Mouse (Mus musculus) embryonic stem cell, embryonic (primary cell): ENCODE measurements around the gene Slc29a1.
"Not testable (repeated sequence)": the region's sequence is repeated elsewhere in the genome, so short reads cannot be mapped to it uniquely, and the experiment has no call there.

Source experiments
- CTCF ChIA-PET, 4 experiments: fragments of 300-600 bp in 2 of 4; fragments of 350-600 bp in 2 of 4; sonication (Branson Sonifier 250); formaldehyde crosslinking; loops; one replicate each; lab custom pipeline; 2022; ENCODE audit warnings: inconsistent platforms in 2 of 4; lab: Charles Lee
- POLR2A ChIA-PET, 4 experiments: fragments of 300-600 bp in 2 of 4; fragments of 350-600 bp in 2 of 4; sonication (Branson Sonifier 250); formaldehyde crosslinking; loops; one replicate each; lab custom pipeline; 2022; ENCODE audit warnings: antibody characterized with exemption in 4 of 4, inconsistent platforms in 1 of 4; lab: Charles Lee

Slc29a1 gene

GRCm38 (mm10) chr17:45599446-45600242 lies at the start of gene Slc29a1:
Slc29a1 (minus strand) TSS chr17:45599606.
- ChIA-PET POLR2A (interaction anchor here (0.5 to 18.1 kb wide), 32 partner anchors 9 to 167 kb away, joined by 3 to 578 read pairs (median 6); partner anchors contain the start of genes Hsp90ab1 (in 3 of the 4), Cdc5l (in 2 of the 4), 1600014C23Rik (in 1 of the 4) and Spats1 (in 1 of the 4)), CTCF (interaction anchor here (0.5 to 3.8 kb wide), 18 partner anchors 8 to 137 kb away, joined by 3 to 35 read pairs (median 4); partner anchors contain the start of gene Aars2 (in 2 of the 4))

- CTCF ChIA-PET, result interaction anchor here in 3 of 4 experiments (0.6 to 4.0 kb wide), 6 partner anchors 11 to 183 kb away, joined by 3 to 75 read pairs (median 22); no protein-coding TSS in a partner anchor
- POLR2A ChIA-PET, result interaction anchor here in 2 of 4 experiments (1.0 to 2.9 kb wide), 5 partner anchors 12 to 70 kb away, joined by 4 to 26 read pairs (median 14); partner anchors contain the start of gene Hsp90ab1 (in 1 of the 2)
Observed at GRCm38 (mm10) chr17:45644185-45644584, 44.8 kb upstream of the Slc29a1 start.

- POLR2A ChIA-PET, result interaction anchor here (0.5 to 2.9 kb wide), 43 partner anchors 8 to 167 kb away, joined by 3 to 26 read pairs (median 4); partner anchors contain the start of genes Hsp90ab1 (in 2 of the 4), Aars2 (in 1 of the 4), Nfkbie (in 1 of the 4) and Slc35b2 (in 1 of the 4)
- CTCF ChIA-PET, result interaction anchor here (0.5 to 4.0 kb wide), 83 partner anchors 8 to 1276 kb away, joined by 3 to 75 read pairs (median 4); partner anchors contain the start of genes Slc35b2 (in 2 of the 4), Aars2 (in 1 of the 4), Capn11 (in 1 of the 4) and Mrpl14 (in 1 of the 4)
Observed at GRCm38 (mm10) chr17:45642701-45643100, 43.3 kb upstream of the Slc29a1 start.

- ChIA-PET POLR2A (interaction anchor here (0.5 to 2.9 kb wide), 42 partner anchors 8 to 971 kb away, joined by 3 to 26 read pairs (median 4); partner anchors contain the start of genes Hsp90ab1 (in 2 of the 4), Aars2 (in 1 of the 4), Nfkbie (in 1 of the 4) and Slc35b2 (in 1 of the 4)), CTCF (interaction anchor here (0.5 to 4.0 kb wide), 80 partner anchors 9 to 1277 kb away, joined by 3 to 75 read pairs (median 5); partner anchors contain the start of genes Slc35b2 (in 2 of the 4), Aars2 (in 1 of the 4), Capn11 (in 1 of the 4) and Mrpl14 (in 1 of the 4))
Observed at GRCm38 (mm10) chr17:45641981-45642380, 42.6 kb upstream of the Slc29a1 start.

- POLR2A ChIA-PET, result interaction anchor here in 1 of 4 experiments (0.6 kb wide), 1 partner anchor 33 kb away, joined by 7 read pairs; no protein-coding TSS in a partner anchor
- CTCF ChIA-PET, result interaction anchor here in 2 of 4 experiments (1.0 kb wide), 3 partner anchors 12 to 25 kb away, joined by 4 read pairs; no protein-coding TSS in a partner anchor
Observed at GRCm38 (mm10) chr17:45638596-45639295, 39.3 kb upstream of the Slc29a1 start.

- ChIA-PET POLR2A (no interaction called here), CTCF (interaction anchor here in 1 of 4 experiments (0.7 kb wide), 1 partner anchor 38 kb away, joined by 4 read pairs; no protein-coding TSS in a partner anchor)
Observed at GRCm38 (mm10) chr17:45634033-45634432, 34.6 kb upstream of the Slc29a1 start.

GRCm38 (mm10) chr17:45631940-45632339 lies 32.5 kb upstream of the Slc29a1 start:
- POLR2A ChIA-PET, result interaction anchor here in 3 of 4 experiments (0.6 to 26.8 kb wide), 16 partner anchors 10 to 443 kb away, joined by 3 to 578 read pairs (median 5); partner anchors contain the start of genes Hsp90ab1 (in 3 of the 3), Mymx (in 2 of the 3) and Slc29a1 (in 2 of the 3)
- CTCF ChIA-PET, result interaction anchor here in 3 of 4 experiments (0.6 to 3.0 kb wide), 13 partner anchors 10 to 83 kb away, joined by 3 to 12 read pairs (median 4); partner anchors contain the start of genes Capn11 (in 1 of the 3) and Tmem151b (in 1 of the 3)

- POLR2A ChIA-PET, result interaction anchor here in 3 of 4 experiments (0.5 to 26.8 kb wide), 24 partner anchors 11 to 239 kb away, joined by 3 to 578 read pairs (median 9); partner anchors contain the start of genes Hsp90ab1 (in 2 of the 3), Mymx (in 2 of the 3), Slc29a1 (in 2 of the 3) and Aars2 (in 1 of the 3)
Observed at GRCm38 (mm10) chr17:45630992-45631391, 31.6 kb upstream of the Slc29a1 start.

GRCm38 (mm10) chr17:45629861-45630694 lies 30.7 kb upstream of the Slc29a1 start:
- POLR2A ChIA-PET, result interaction anchor here (0.6 to 26.8 kb wide), 62 partner anchors 8 to 698 kb away, joined by 3 to 578 read pairs (median 5); partner anchors contain the start of genes Mymx (in 4 of the 4), Hsp90ab1 (in 3 of the 4), Slc29a1 (in 2 of the 4) and Abcc10 (in 1 of the 4)

More at GRCm38 (mm10) chr17:45630992-45631391, 31.6 kb upstream of the Slc29a1 start:
- CTCF ChIA-PET, result interaction anchor here (0.6 to 7.5 kb wide), 14 partner anchors 12 to 256 kb away, joined by 3 to 209 read pairs (median 4); partner anchors contain the start of genes Slc35b2 (in 1 of the 4) and Tmem151b (in 1 of the 4)

GRCm38 (mm10) chr17:45628885-45629855 lies 29.8 kb upstream of the Slc29a1 start:
- ChIA-PET POLR2A (interaction anchor here (0.5 to 26.8 kb wide), 63 partner anchors 7 to 699 kb away, joined by 3 to 578 read pairs (median 6); partner anchors contain the start of genes Mymx (in 4 of the 4), Hsp90ab1 (in 3 of the 4), Slc29a1 (in 2 of the 4) and Abcc10 (in 1 of the 4)), CTCF (interaction anchor here (0.5 to 7.5 kb wide), 82 partner anchors 9 to 166 kb away, joined by 3 to 209 read pairs (median 5); partner anchors contain the start of genes Mymx (in 3 of the 4), Aars2 (in 2 of the 4), Slc35b2 (in 2 of the 4) and Hsp90ab1 (in 1 of the 4))

More at GRCm38 (mm10) chr17:45629861-45630694, 30.7 kb upstream of the Slc29a1 start:
- CTCF ChIA-PET, result interaction anchor here (0.5 to 7.5 kb wide), 85 partner anchors 10 to 429 kb away, joined by 3 to 209 read pairs (median 5); partner anchors contain the start of genes Mymx (in 3 of the 4), Aars2 (in 2 of the 4), Slc35b2 (in 2 of the 4) and Capn11 (in 1 of the 4)

GRCm38 (mm10) chr17:45628160-45628559 lies 28.8 kb upstream of the Slc29a1 start:
- POLR2A ChIA-PET, result interaction anchor here in 3 of 4 experiments (0.5 to 26.8 kb wide), 29 partner anchors 8 to 1168 kb away, joined by 3 to 578 read pairs (median 9); partner anchors contain the start of genes Mymx (in 3 of the 3), Hsp90ab1 (in 2 of the 3), Slc29a1 (in 2 of the 3) and Abcc10 (in 1 of the 3)
- CTCF ChIA-PET, result interaction anchor here (0.5 to 7.5 kb wide), 16 partner anchors 10 to 112 kb away, joined by 3 to 209 read pairs (median 7); partner anchors contain the start of genes Slc29a1 (in 2 of the 4) and Mymx (in 1 of the 4)

- ChIA-PET CTCF (interaction anchor here (0.6 to 7.5 kb wide), 63 partner anchors 8 to 298 kb away, joined by 3 to 209 read pairs (median 4); partner anchors contain the start of genes Mymx (in 2 of the 4), Slc29a1 (in 2 of the 4), Hsp90ab1 (in 1 of the 4) and Nfkbie (in 1 of the 4)), POLR2A (interaction anchor here (0.6 to 26.8 kb wide), 41 partner anchors 9 to 1134 kb away, joined by 3 to 578 read pairs (median 5); partner anchors contain the start of genes Hsp90ab1 (in 4 of the 4), Mymx (in 3 of the 4) and Slc29a1 (in 2 of the 4))
Observed at GRCm38 (mm10) chr17:45626577-45627134, 27.2 kb upstream of the Slc29a1 start.

GRCm38 (mm10) chr17:45623425-45623824 lies 24.0 kb upstream of the Slc29a1 start:
- POLR2A ChIA-PET, result interaction anchor here in 2 of 4 experiments (1.3 to 26.8 kb wide), 5 partner anchors 12 to 53 kb away, joined by 4 to 578 read pairs (median 120); partner anchors contain the start of genes Mymx (in 2 of the 2), Hsp90ab1 (in 1 of the 2) and Slc29a1 (in 1 of the 2)
- CTCF ChIA-PET, result not testable (repeated sequence)
